Mouse (Mus musculus): ENCODE measurements at regions not wholly inside any gene's neighbourhood (a gene's known extent, or its start where the extent isn't known, plus 50 kb on each side); places are given as distances from the start of the nearest gene placed in this dataset.

GRCm38 (mm10) chr6:19755647-19756046 is 889.5 kb downstream of the Ankrd7 start:
- no peak for DNase-seq (ENCODE audit: low spot score)

DNA sequence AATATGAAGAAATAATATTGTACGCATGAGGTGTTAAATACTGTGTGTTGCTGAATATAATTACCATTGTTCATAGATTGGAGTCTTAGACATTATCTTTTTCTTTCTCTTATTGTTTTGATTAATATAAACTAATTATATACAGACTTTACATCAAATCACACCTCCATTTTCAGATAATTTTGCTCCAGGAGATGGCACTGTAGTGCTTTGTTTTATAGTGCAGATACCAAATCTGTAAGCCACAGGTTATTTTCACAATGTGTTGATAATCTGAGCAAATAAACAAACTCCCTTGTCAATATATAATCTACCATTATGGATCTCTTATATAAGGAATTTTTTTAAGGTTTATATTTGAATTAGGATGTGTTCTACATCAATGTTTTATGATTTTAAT is 899.3 kb downstream of the Ankrd7 start:
- DNase-seq (ENCODE audit: low spot score) = peak; percentile 12
